Mouse (Mus musculus) heart, adult 2 months (tissue): ENCODE data around the gene Akap2.

Experiments
- CTCF ChIP-seq: fragments of 200-600 bp; IDR thresholded peaks from 2 replicates; pipeline ENCODE4 v1.8.1; 2022; ENCODE audit warnings: antibody characterized with exemption, mild to moderate bottlenecking, moderate library complexity
- EP300 ChIP-seq: fragments of 200-500 bp; IDR thresholded peaks from 2 replicates; pipeline ENCODE4 v1.6.1; 2011; ENCODE audit warnings: low read depth, low read length, control low read depth; ENCODE audit not compliant: insufficient read depth
- POLR2A ChIP-seq: fragments of 200-500 bp; IDR thresholded peaks from 2 replicates; pipeline ENCODE4 v1.6.1; 2011; ENCODE audit warnings: mild to moderate bottlenecking, low read depth, low read length, control low read depth; ENCODE audit not compliant: insufficient read depth

DNA sequence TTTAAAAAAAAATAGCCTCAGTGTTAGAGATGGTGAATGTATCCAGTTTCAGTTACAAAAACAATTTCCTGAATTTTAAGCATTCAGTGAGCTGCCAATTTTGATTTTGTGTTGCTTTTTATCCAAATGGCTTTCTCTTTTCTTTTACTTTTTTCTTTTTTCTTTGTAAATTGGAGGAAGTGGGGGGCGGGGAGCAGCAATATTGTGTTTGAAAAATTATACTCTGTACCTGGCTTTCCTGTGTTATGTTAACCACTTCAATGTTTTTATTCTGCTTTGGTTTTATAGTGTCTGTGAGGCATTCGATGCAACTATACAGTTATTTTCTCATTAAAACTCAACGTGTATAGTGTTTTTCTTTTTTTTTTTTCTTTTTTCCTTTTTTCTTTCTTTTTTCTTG is 179.2 kb downstream of the Akap2 start:
- TF ChIP-seq CTCF (no peak), POLR2A (no peak), EP300 (no peak)
